16 mouse cellular contexts compared by ENCODE assay signal in genomic region chr11:102567157-102567556, GRCm38 (mm10). TPM values are rescaled to one million over a fixed set of nuclear protein-coding genes. Genes with fewer than 3 reads are reported as not detected.
"Had no signal": no experiment of that assay in that cellular context is flagged by ENCODE, and none has a peak within 500 bp of the region (broad histone marks: within the 10 kb centered on the region; RNA-seq: fewer than 3 reads in every experiment).

No protein-coding gene starts in this region.

- H3K9me3 ChIP-seq: limb, embryonic 10.5 days; liver, embryonic 15.5 days; megakaryocyte, embryonic 14.5 days; midbrain, embryonic 15.5 days; neural tube, embryonic 13.5 days had no signal

- H3K27ac ChIP-seq: limb, embryonic 10.5 days; liver, embryonic 15.5 days; macrophage; midbrain, embryonic 15.5 days; neural tube, embryonic 13.5 days had no signal

- H3K4me1 ChIP-seq: limb, embryonic 10.5 days; midbrain, embryonic 15.5 days; neural tube, embryonic 13.5 days had no signal

- ATAC-seq: midbrain, embryonic 15.5 days had no signal

- H3K36me3 ChIP-seq: limb, embryonic 10.5 days; liver, embryonic 15.5 days; midbrain, embryonic 15.5 days; neural tube, embryonic 13.5 days had no signal

- H3K27me3 ChIP-seq: liver, embryonic 15.5 days; megakaryocyte, embryonic 14.5 days; midbrain, embryonic 15.5 days; neural tube, embryonic 13.5 days had no signal

- DNase-seq: kidney, adult 18-20 months; layer of hippocampus, adult 9-11 months; lung, embryonic 14.5 days; lung, postnatal 14 days; retina, postnatal 1 day; right cerebral cortex, postnatal 14 days; thymus, adult 2 months; thymus, postnatal 25 days had no signal

- H3K9ac ChIP-seq: liver, embryonic 15.5 days; lung, embryonic 14.5 days; midbrain, embryonic 15.5 days; neural tube, embryonic 13.5 days had no signal

- H3K4me2 ChIP-seq: liver, embryonic 11.5 days; liver, embryonic 15.5 days; lung, embryonic 14.5 days; midbrain, embryonic 11.5 days; midbrain, embryonic 15.5 days; neural tube, embryonic 13.5 days had no signal

- H3K4me3 ChIP-seq: limb, embryonic 10.5 days; liver, embryonic 15.5 days; megakaryocyte, embryonic 14.5 days; midbrain, embryonic 15.5 days; neural tube, embryonic 13.5 days had no signal

RNA-seq across cellular contexts. Expression of gene Gm11627, which starts 12.1 kb away (rescaled TPM):
- polyA plus RNA-seq: macrophage had no signal

RNA-seq across cellular contexts. Expression of gene Fzd2, which starts 37.0 kb away (rescaled TPM):
- polyA plus RNA-seq: macrophage had no signal
